Mouse (Mus musculus): ENCODE measurements at regions not wholly inside any gene's neighbourhood (a gene's known extent, or its start where the extent isn't known, plus 50 kb on each side); places are given as distances from the start of the nearest gene placed in this dataset.

GRCm38 (mm10) chr5:4308514-4308913, 116.3 kb downstream of the Mterf1b start:
- H3K36me3 ChIP-seq (replicated peaks; ENCODE audit: low read length), result no peaks in the 10 kb centered on the region

GRCm38 (mm10) chr5:4311169-4311568, 119.0 kb downstream of the Mterf1b start:
- no peak overlapping the region for H3K4me3 ChIP-seq (replicated peaks)
- H3K27me3 ChIP-seq (replicated peaks), result no peaks in the 10 kb centered on the region
- no peak for TF ChIP-seq GATA1 (IDR thresholded peaks at IDR 0.05; ENCODE audit: borderline replicate concordance, low read length)
- no peaks in the 10 kb centered on the region for H3K36me3 ChIP-seq (replicated peaks; ENCODE audit: low read length)
- peaks cover 13% of the 10 kb centered on the region for H3K9me3 ChIP-seq
- no peaks in the 10 kb centered on the region for H3K4me1 ChIP-seq

More at GRCm38 (mm10) chr5:4308514-4308913, 116.3 kb downstream of the Mterf1b start:
- no peaks in the 10 kb centered on the region for H3K4me1 ChIP-seq
- peaks cover 13% of the 10 kb centered on the region for H3K9me3 ChIP-seq
- H3K4me3 ChIP-seq (replicated peaks), result no peak overlapping the region
- TF ChIP-seq GATA1 (IDR thresholded peaks at IDR 0.05; ENCODE audit: borderline replicate concordance, low read length), result no peak
- no peak for TF ChIP-seq FLI1 (IDR thresholded peaks at IDR 0.05; ENCODE audit: low read length)
- no peaks in the 10 kb centered on the region for H3K27me3 ChIP-seq (replicated peaks)

DNA sequence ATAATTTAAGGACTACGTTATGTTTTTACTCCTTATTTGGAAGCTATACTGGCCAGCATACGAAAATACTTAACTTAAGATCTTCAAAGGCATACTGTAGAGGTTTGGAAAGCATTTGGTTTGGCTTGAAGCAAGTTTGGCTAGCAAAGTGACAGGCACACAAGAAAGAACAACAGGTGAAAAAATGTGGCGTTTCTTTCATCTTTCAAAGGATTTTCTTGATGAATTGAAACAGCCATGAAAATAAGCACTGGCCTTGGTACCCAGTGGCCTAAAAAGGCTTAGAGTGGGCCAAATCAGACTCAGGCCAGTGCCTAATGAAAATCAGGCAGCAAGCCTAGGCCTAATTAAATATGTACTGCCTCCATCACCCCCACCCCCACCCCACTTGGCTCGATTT, 119.4 kb downstream of the Mterf1b start:
- Histone ChIP-seq H3K4me1 (no peaks in the 10 kb centered on the region), H3K4me3 (replicated peaks) (no peak overlapping the region), H3K27me3 (replicated peaks) (no peaks in the 10 kb centered on the region), H3K9me3 (peaks cover 13% of the 10 kb centered on the region), H3K36me3 (replicated peaks; ENCODE audit: low read length) (no peaks in the 10 kb centered on the region)
- TF ChIP-seq GATA1 (IDR thresholded peaks at IDR 0.05; ENCODE audit: borderline replicate concordance, low read length) (no peak), FLI1 (IDR thresholded peaks at IDR 0.05; ENCODE audit: low read length) (no peak)

DNA sequence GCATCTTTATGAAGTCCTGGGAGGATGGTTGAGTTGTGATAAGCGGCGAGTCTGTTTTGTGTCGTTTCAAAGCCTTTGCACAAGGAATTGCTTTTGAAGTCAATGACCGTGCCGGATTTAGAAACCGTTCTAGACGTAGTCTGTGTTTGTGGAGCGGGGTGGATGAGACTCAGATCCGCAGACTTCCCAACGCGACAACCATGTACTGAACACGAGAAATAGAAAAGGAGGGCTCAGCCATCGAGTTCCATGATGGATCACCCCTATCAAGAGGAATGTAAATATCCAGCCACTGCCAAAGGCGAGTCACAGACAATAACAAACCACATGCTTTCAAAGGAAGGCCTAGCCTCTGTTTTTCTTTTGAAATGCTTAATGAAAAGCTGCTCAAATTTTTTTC, 120.5 kb downstream of the Mterf1b start:
- Histone ChIP-seq H3K4me3 (replicated peaks) (no peak overlapping the region), H3K4me1 (no peaks in the 10 kb centered on the region), H3K9me3 (peaks cover 16% of the 10 kb centered on the region), H3K36me3 (replicated peaks; ENCODE audit: low read length) (no peaks in the 10 kb centered on the region), H3K27me3 (replicated peaks) (no peaks in the 10 kb centered on the region)
- no peak for TF ChIP-seq FLI1 (IDR thresholded peaks at IDR 0.05; ENCODE audit: low read length)
- TF ChIP-seq GATA1 (IDR thresholded peaks at IDR 0.05; ENCODE audit: borderline replicate concordance, low read length), result no peak

GRCm38 (mm10) chr5:4322634-4323386, 130.6 kb downstream of the Mterf1b start:
- H3K27me3 ChIP-seq (replicated peaks), result no peaks in the 10 kb centered on the region

DNA sequence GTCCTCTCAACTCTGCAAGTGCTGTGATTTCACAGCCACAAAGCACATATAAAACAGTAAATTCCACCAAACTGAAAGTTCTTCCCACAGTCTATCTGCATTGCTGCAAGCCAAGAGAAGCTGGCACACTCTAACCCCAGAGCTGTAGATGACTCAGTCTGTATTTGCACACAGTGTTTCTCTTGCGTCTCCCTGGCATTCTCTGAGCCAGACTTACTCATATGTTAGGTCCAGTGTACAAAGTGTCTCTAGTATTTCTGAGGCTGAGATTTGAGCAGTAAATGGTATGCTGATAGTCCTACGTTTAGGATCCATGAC, 131.2 kb downstream of the Mterf1b start:
- TF ChIP-seq FLI1 (IDR thresholded peaks at IDR 0.05; ENCODE audit: low read length) (no peak), GATA1 (IDR thresholded peaks at IDR 0.05; ENCODE audit: borderline replicate concordance, low read length) (no peak)
- no peak overlapping the region for H3K4me3 ChIP-seq (replicated peaks)
- no peaks in the 10 kb centered on the region for H3K36me3 ChIP-seq (replicated peaks; ENCODE audit: low read length)
- no peaks in the 10 kb centered on the region for H3K4me1 ChIP-seq
- peaks cover 11% of the 10 kb centered on the region for H3K9me3 ChIP-seq
- H3K27me3 ChIP-seq (replicated peaks), result no peaks in the 10 kb centered on the region

More at GRCm38 (mm10) chr5:4322634-4323386, 130.6 kb downstream of the Mterf1b start:
- Histone ChIP-seq H3K4me1 (no peaks in the 10 kb centered on the region), H3K4me3 (replicated peaks) (no peak overlapping the region), H3K9me3 (peaks cover 14% of the 10 kb centered on the region), H3K36me3 (replicated peaks; ENCODE audit: low read length) (no peaks in the 10 kb centered on the region)
- TF ChIP-seq GATA1 (IDR thresholded peaks at IDR 0.05; ENCODE audit: borderline replicate concordance, low read length) (no peak), FLI1 (IDR thresholded peaks at IDR 0.05; ENCODE audit: low read length) (no peak)

- no peaks in the 10 kb centered on the region for H3K4me1 ChIP-seq
- no peaks in the 10 kb centered on the region for H3K9me3 ChIP-seq
- no peaks in the 10 kb centered on the region for H3K27me3 ChIP-seq (replicated peaks)
- no peak for TF ChIP-seq FLI1 (IDR thresholded peaks at IDR 0.05; ENCODE audit: low read length)
- no peak for TF ChIP-seq GATA1 (IDR thresholded peaks at IDR 0.05; ENCODE audit: borderline replicate concordance, low read length)
- H3K4me3 ChIP-seq (replicated peaks), result no peak overlapping the region
- no peaks in the 10 kb centered on the region for H3K36me3 ChIP-seq (replicated peaks; ENCODE audit: low read length)
These were observed 133.6 kb downstream of the Mterf1b start for GRCm38 (mm10) chr5:4325813-4326212.

DNA sequence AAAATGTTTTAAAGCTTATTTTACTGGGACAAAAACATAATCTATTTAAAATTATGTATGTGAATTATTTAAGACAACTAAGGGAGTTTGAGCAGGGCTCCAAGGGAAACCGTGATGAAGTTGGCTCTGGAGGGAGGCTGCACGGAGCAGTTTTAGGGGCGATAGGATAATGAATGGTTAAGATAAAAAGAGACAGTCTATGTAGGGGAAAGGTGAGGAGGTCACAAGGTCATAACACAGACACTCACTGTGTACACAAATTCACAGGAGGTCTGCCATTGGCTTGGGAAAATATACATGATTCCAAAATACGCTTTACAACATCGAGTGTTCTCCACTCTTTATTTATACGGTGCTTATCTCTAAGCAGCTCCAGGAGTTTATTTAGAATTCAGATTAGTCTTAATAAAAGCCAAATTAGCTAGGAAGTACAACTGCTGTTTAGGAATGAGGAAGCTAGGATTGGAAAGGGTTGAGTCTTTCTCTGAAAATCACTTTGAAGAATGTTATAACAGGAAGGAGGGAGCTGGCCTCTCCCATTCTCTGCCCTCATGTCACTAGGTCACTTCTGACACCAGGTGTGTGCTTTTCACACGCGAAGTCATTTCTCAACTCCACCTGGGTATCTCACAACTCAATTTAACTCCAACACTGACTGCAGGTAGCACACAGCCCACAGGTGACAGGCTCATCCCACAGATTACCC, 134.3 kb downstream of the Mterf1b start:
- Histone ChIP-seq H3K27me3 (replicated peaks) (no peaks in the 10 kb centered on the region), H3K9me3 (no peaks in the 10 kb centered on the region), H3K4me3 (replicated peaks) (no peak overlapping the region), H3K36me3 (replicated peaks; ENCODE audit: low read length) (no peaks in the 10 kb centered on the region), H3K4me1 (no peaks in the 10 kb centered on the region)
- TF ChIP-seq GATA1 (IDR thresholded peaks at IDR 0.05; ENCODE audit: borderline replicate concordance, low read length), result no peak
- TF ChIP-seq FLI1 (IDR thresholded peaks at IDR 0.05; ENCODE audit: low read length), result no peak

DNA sequence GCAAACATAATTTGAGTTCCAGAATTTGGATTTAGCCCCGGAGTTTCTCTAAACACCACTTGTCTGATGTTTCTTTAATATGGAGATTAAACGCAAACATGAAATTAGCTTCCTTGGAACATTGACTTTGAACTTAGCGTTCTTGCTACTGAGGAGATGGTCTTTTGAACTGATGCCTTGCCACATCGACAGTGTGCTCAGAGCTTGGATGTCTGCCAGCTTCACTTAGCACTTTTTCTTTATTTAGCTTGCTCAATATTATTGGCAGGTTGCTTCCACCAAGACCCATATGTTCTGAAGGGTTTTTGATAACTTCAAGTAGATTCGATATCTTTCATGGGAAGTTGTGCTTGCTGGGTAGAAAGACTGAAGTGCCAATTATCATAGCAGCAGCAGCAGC, 143.5 kb downstream of the Mterf1b start:
- TF ChIP-seq GATA1 (IDR thresholded peaks at IDR 0.05; ENCODE audit: borderline replicate concordance, low read length) (no peak), FLI1 (IDR thresholded peaks at IDR 0.05; ENCODE audit: low read length) (no peak)
- Histone ChIP-seq H3K4me3 (replicated peaks) (no peak overlapping the region), H3K4me1 (no peaks in the 10 kb centered on the region), H3K27me3 (replicated peaks) (no peaks in the 10 kb centered on the region), H3K36me3 (replicated peaks; ENCODE audit: low read length) (no peaks in the 10 kb centered on the region), H3K9me3 (no peaks in the 10 kb centered on the region)

DNA sequence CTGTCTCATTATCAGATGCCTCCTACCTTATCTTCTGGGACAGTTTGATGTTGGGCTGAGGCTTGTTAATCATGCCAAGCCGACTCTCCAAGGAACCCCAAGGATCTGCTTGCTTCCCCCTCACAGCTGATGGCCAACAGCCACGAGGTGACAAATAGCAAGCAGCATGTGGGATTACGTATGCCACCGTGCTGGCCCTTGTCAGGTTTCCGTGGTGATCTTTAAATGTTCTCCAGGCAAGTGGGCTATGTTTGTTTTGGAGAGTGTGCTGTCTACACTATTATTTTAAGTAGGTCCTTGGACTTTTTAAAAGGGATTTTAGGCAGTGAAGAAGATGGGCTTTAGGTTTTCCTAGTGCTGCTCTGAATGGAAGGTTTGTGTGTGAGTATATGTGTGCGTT, 149.8 kb downstream of the Mterf1b start:
- no peaks in the 10 kb centered on the region for H3K27me3 ChIP-seq (replicated peaks)
- TF ChIP-seq FLI1 (IDR thresholded peaks at IDR 0.05; ENCODE audit: low read length) (no peak), GATA1 (IDR thresholded peaks at IDR 0.05; ENCODE audit: borderline replicate concordance, low read length) (no peak)
- H3K9me3 ChIP-seq, result no peaks in the 10 kb centered on the region
- no peak overlapping the region for H3K4me3 ChIP-seq (replicated peaks)
- no peaks in the 10 kb centered on the region for H3K4me1 ChIP-seq
- no peaks in the 10 kb centered on the region for H3K36me3 ChIP-seq (replicated peaks; ENCODE audit: low read length)
